Comparison of ENCODE assay signal across 12 mouse cellular contexts in the genomic region with DNA sequence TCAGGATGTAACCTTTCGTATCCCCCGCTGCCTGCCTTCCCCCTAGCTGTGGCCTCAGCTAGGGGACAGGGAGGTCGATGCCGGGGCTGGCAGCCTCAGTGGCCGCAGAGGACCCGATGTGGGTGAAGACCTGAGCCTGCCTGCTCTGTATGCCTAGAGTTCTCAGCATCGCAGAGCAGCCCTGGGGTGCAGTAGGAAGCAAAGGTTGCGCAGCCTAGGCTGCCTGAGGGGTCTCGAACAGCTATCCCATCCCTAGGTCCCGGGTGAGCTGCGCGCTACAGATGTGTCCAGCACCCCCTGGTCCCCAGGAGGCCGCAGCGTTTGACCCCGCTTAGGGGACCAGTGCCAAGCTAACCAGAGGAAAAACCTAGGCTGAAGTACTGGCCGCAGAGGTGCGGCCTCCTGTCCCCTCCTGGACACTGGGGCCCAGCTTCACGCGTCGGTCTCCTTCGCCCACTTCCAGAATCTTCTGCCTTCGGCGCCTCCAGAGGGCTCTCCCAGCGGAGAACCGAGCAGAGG. TPM values are rescaled to one million over a fixed set of nuclear protein-coding genes. Genes with fewer than 3 reads are reported as not detected.
A peak's percentile ranks its signal among the peaks of the same experiment; 100 is the strongest.
DNase-seq lines count a peak whose midpoint lies in the region; ATAC-seq lines count a peak whose summit lies in the region.
"Had no signal": no experiment of that assay in that cellular context is flagged by ENCODE, and none has a peak within 500 bp of the region (broad histone marks: within the 10 kb centered on the region; RNA-seq: fewer than 3 reads in every experiment).

No protein-coding gene starts in this region.

- H3K4me2 ChIP-seq in intestine, embryonic 14.5 days (ENCODE audit: low read length), result no peak overlapping the region
- no peak overlapping the region for H3K4me2 ChIP-seq in intestine, embryonic 16.5 days (ENCODE audit: low read depth, low read length)
- H3K4me2 ChIP-seq in hindbrain, embryonic 13.5 days, result peak overlapping the region; percentile 24
- peak overlapping the region; percentile 37 for H3K4me2 ChIP-seq in midbrain, embryonic 14.5 days (ENCODE audit: low read length)

- H3K9ac ChIP-seq in intestine, embryonic 14.5 days (ENCODE audit: low read length), result no peak overlapping the region
- no peak overlapping the region for H3K9ac ChIP-seq in intestine, embryonic 16.5 days (ENCODE audit: low read depth, low read length)
- H3K9ac ChIP-seq in hindbrain, embryonic 13.5 days, result no peak overlapping the region
- peak overlapping the region; percentile 26; the same call in 1 of the 2 replicates for H3K9ac ChIP-seq in midbrain, embryonic 14.5 days (replicated peaks; ENCODE audit: low read length)

- no peaks in the 10 kb centered on the region for H3K36me3 ChIP-seq in intestine, embryonic 14.5 days (ENCODE audit: control insufficient read depth, insufficient read depth, low read length)
- H3K36me3 ChIP-seq in intestine, embryonic 16.5 days (ENCODE audit: control insufficient read depth, insufficient read depth, low read length), result no peaks in the 10 kb centered on the region
- no peaks in the 10 kb centered on the region for H3K36me3 ChIP-seq in hindbrain, embryonic 13.5 days
- no peaks in the 10 kb centered on the region for H3K36me3 ChIP-seq in midbrain, embryonic 14.5 days (ENCODE audit: control insufficient read depth, insufficient read depth, low read length)

- intact Hi-C loops in left cerebral cortex, postnatal 4 days (cut with DNase I), result no loop called here

- H3K4me3 ChIP-seq in intestine, embryonic 14.5 days (ENCODE audit: low read depth, low read length), result no peak overlapping the region
- no peak overlapping the region for H3K4me3 ChIP-seq in intestine, embryonic 16.5 days (ENCODE audit: low read length)
- H3K4me3 ChIP-seq in hindbrain, embryonic 13.5 days, result no peak overlapping the region; the same call in 1 of the 2 replicates
- H3K4me3 ChIP-seq in midbrain, embryonic 14.5 days (replicated peaks; ENCODE audit: low read depth, low read length), result peak overlapping the region; percentile 12

- no peak for ATAC-seq in intestine, embryonic 14.5 days (replicated peaks; ENCODE audit: low FRiP score, low TSS enrichment, low read depth)
- no peak for ATAC-seq in intestine, embryonic 16.5 days
- ATAC-seq in hindbrain, embryonic 13.5 days (ENCODE audit: low FRiP score), result 0 out of 2 replicates have a peak, but pooled peaks have one; percentile 32
- peak; percentile 27; the same call in 1 of the 2 replicates for ATAC-seq in midbrain, embryonic 14.5 days (ENCODE audit: low FRiP score, low TSS enrichment)

- peak; percentile 63 for DNase-seq in intestine, embryonic 14.5 days (ENCODE audit: low spot score)
- DNase-seq in embryo, embryonic 10 days (ENCODE audit: low spot score), result peak; percentile 55
- DNase-seq in midbrain, embryonic 14.5 days, result peak; percentile 28
- no peak for DNase-seq in c-Kit-positive CD71-positive TER-119-positive erythroid progenitor cells, embryonic 14.5 days (ENCODE audit: low spot score)
- no peak for DNase-seq in left cerebral cortex, postnatal 4 days
- DNase-seq in gastrocnemius, adult 8-10 months (ENCODE audit: low spot score in 2 of 2), result no peak
- DNase-seq: gastrocnemius, postnatal 10 days had no signal

- H3K9me3 ChIP-seq in intestine, embryonic 14.5 days (ENCODE audit: control insufficient read depth, low read length), result no peaks in the 10 kb centered on the region
- H3K9me3 ChIP-seq in intestine, embryonic 16.5 days (ENCODE audit: control insufficient read depth, low read length), result no peaks in the 10 kb centered on the region
- no peaks in the 10 kb centered on the region for H3K9me3 ChIP-seq in hindbrain, embryonic 13.5 days
- no peaks in the 10 kb centered on the region for H3K9me3 ChIP-seq in midbrain, embryonic 14.5 days (ENCODE audit: control insufficient read depth, low read length)

- 4% methylated on average over 25 of the region's 25 CpGs for WGBS in intestine, embryonic 14.5 days
- WGBS in intestine, embryonic 16.5 days, result 8% methylated on average over 25 of the region's 25 CpGs
- WGBS in hindbrain, embryonic 13.5 days, result under 1% methylated on average over 25 of the region's 25 CpGs
- WGBS in midbrain, embryonic 14.5 days, result 1% methylated on average over 25 of the region's 25 CpGs

- peaks cover 99% of the 10 kb centered on the region for H3K27me3 ChIP-seq in intestine, embryonic 14.5 days (replicated peaks; ENCODE audit: control insufficient read depth, insufficient read depth, low read length)
- H3K27me3 ChIP-seq in intestine, embryonic 16.5 days (replicated peaks; ENCODE audit: control insufficient read depth, insufficient read depth, low read length), result peaks cover 88% of the 10 kb centered on the region
- H3K27me3 ChIP-seq in hindbrain, embryonic 13.5 days, result peaks cover 94% of the 10 kb centered on the region
- H3K27me3 ChIP-seq in midbrain, embryonic 14.5 days (ENCODE audit: control insufficient read depth, insufficient read depth, low read length), result peaks cover 88% of the 10 kb centered on the region

- no peaks in the 10 kb centered on the region for H3K4me1 ChIP-seq in intestine, embryonic 14.5 days (replicated peaks; ENCODE audit: control insufficient read depth, insufficient read depth, low read length)
- peaks cover 2% of the 10 kb centered on the region; the same call in 1 of the 2 replicates for H3K4me1 ChIP-seq in intestine, embryonic 16.5 days (ENCODE audit: control insufficient read depth, insufficient read depth, low read length)
- H3K4me1 ChIP-seq in hindbrain, embryonic 13.5 days (replicated peaks), result peaks cover 12% of the 10 kb centered on the region
- peaks cover 5% of the 10 kb centered on the region; the same call in 1 of the 2 replicates for H3K4me1 ChIP-seq in midbrain, embryonic 14.5 days (ENCODE audit: control insufficient read depth, insufficient read depth, low read length)

- no peak overlapping the region for H3K27ac ChIP-seq in intestine, embryonic 14.5 days (ENCODE audit: low read depth)
- no peak overlapping the region for H3K27ac ChIP-seq in intestine, embryonic 16.5 days (ENCODE audit: low read length)
- H3K27ac ChIP-seq in hindbrain, embryonic 13.5 days, result peak overlapping the region; percentile 52; the same call in 1 of the 2 replicates
- H3K27ac ChIP-seq in midbrain, embryonic 14.5 days (replicated peaks; ENCODE audit: low read depth, low read length), result peak overlapping the region; percentile 37; the same call in 1 of the 2 replicates

RNA-seq across cellular contexts. Expression of a gene that starts 7.6 kb away (rescaled TPM):
- 0.47 and 2.0 TPM in 2 replicates for polyA plus RNA-seq in intestine, embryonic 14.5 days (2014; fragmentation: Nextera tagmentation; extraction: Ambion mirVana)
- 0.82 and 0.92 TPM in 2 replicates for polyA plus RNA-seq in intestine, embryonic 16.5 days (2015; fragmentation: Nextera tagmentation; extraction: Ambion mirVana)
- polyA plus RNA-seq in hindbrain, embryonic 13.5 days (2015; fragmentation: Nextera tagmentation; extraction: Ambion mirVana), result 5.5 and 7.8 TPM in 2 replicates
- polyA plus RNA-seq in midbrain, embryonic 14.5 days (2014; fragmentation: Nextera tagmentation; extraction: Ambion mirVana), result 7.6 and 9.1 TPM in 2 replicates
- under 1 TPM in 1 of 2 experiments, not detected in 1; 0.16 TPM for total RNA-seq in left cerebral cortex, postnatal 4 days (2021)
- not detected for total RNA-seq in gastrocnemius, adult 8-10 months (2022)
- total RNA-seq: gastrocnemius, postnatal 10 days; heart, postnatal 25 days; megakaryocyte, adult 5-6 weeks had no signal
- polyA plus RNA-seq: limb, embryonic 14.5 days had no signal

Comparison
In these comparisons a context has a peak if more than half of its experiments do, and no peak if none do; other contexts are left out.
1. ATAC-seq: peak in hindbrain, embryonic 13.5 days (single experiment) and midbrain, embryonic 14.5 days (single experiment); none in intestine, embryonic 14.5 days (single experiment) and intestine, embryonic 16.5 days (single experiment).
2. DNase-seq: peak in intestine, embryonic 14.5 days (single experiment), embryo, embryonic 10 days (single experiment) and midbrain, embryonic 14.5 days (single experiment); none in c-Kit-positive CD71-positive TER-119-positive erythroid progenitor cells, embryonic 14.5 days (single experiment), left cerebral cortex, postnatal 4 days (single experiment) and gastrocnemius, adult 8-10 months (0 of 2).
3. H3K27ac ChIP-seq: peak in hindbrain, embryonic 13.5 days (single experiment) and midbrain, embryonic 14.5 days (single experiment); none in intestine, embryonic 14.5 days (single experiment) and intestine, embryonic 16.5 days (single experiment).
4. H3K4me2 ChIP-seq: peak in hindbrain, embryonic 13.5 days (single experiment) and midbrain, embryonic 14.5 days (single experiment); none in intestine, embryonic 14.5 days (single experiment) and intestine, embryonic 16.5 days (single experiment).